24 mouse cellular contexts compared by ENCODE assay signal in genomic region chr7:73319994-73320393, GRCm38 (mm10). TPM values are rescaled to one million over a fixed set of nuclear protein-coding genes. Genes with fewer than 3 reads are reported as not detected.
A peak's percentile ranks its signal among the peaks of the same experiment; 100 is the strongest.
DNase-seq lines count a peak whose midpoint lies in the region; ATAC-seq and TF ChIP-seq lines count a peak whose summit lies in the region.
"Had no signal": no experiment of that assay in that cellular context is flagged by ENCODE, and none has a peak within 500 bp of the region (broad histone marks: within the 10 kb centered on the region; RNA-seq: fewer than 3 reads in every experiment).

No protein-coding gene starts in this region.

- H3K9ac ChIP-seq in forebrain, postnatal 0 days, result no peak overlapping the region
- H3K9ac ChIP-seq in embryonic facial prominence, embryonic 14.5 days (ENCODE audit: low read depth, low read length), result no peak overlapping the region
- no peak overlapping the region for H3K9ac ChIP-seq in heart, embryonic 12.5 days
- no peak overlapping the region for H3K9ac ChIP-seq in midbrain, embryonic 15.5 days
- H3K9ac ChIP-seq: hindbrain, embryonic 13.5 days; kidney, embryonic 15.5 days; liver, embryonic 15.5 days; stomach, embryonic 15.5 days had no signal

- 83% methylated on average over 7 of the region's 7 CpGs for WGBS in forebrain, embryonic 10.5 days
- 58% methylated on average over 7 of the region's 7 CpGs for WGBS in forebrain, postnatal 0 days
- 35% methylated on average over 7 of the region's 7 CpGs for WGBS in embryonic facial prominence, embryonic 14.5 days
- 33% methylated on average over 7 of the region's 7 CpGs for WGBS in heart, embryonic 12.5 days
- WGBS in midbrain, embryonic 15.5 days, result 79% methylated on average over 7 of the region's 7 CpGs

- no peaks in the 10 kb centered on the region for H3K36me3 ChIP-seq in forebrain, embryonic 10.5 days (replicated peaks)
- no peaks in the 10 kb centered on the region for H3K36me3 ChIP-seq in forebrain, postnatal 0 days (ENCODE audit: insufficient read depth)
- no peaks in the 10 kb centered on the region for H3K36me3 ChIP-seq in embryonic facial prominence, embryonic 14.5 days (ENCODE audit: control insufficient read depth, insufficient read depth, low read length)
- no peaks in the 10 kb centered on the region for H3K36me3 ChIP-seq in heart, embryonic 12.5 days
- H3K36me3 ChIP-seq in midbrain, embryonic 15.5 days (replicated peaks), result no peaks in the 10 kb centered on the region
- H3K36me3 ChIP-seq: hindbrain, embryonic 13.5 days; kidney, embryonic 15.5 days; liver, embryonic 15.5 days; stomach, embryonic 15.5 days had no signal

- no peak for ATAC-seq in forebrain, postnatal 0 days
- peak; percentile 67 for ATAC-seq in embryonic facial prominence, embryonic 14.5 days (ENCODE audit: low read depth)
- peak; percentile 53; the same call in 1 of the 2 replicates for ATAC-seq in heart, embryonic 12.5 days (ENCODE audit: insufficient number of reproducible peaks, low FRiP score)
- no peak for ATAC-seq in midbrain, embryonic 15.5 days (replicated peaks)
- ATAC-seq: intestine, embryonic 16.5 days; midbrain, embryonic 16.5 days had no signal

- peaks cover 7% of the 10 kb centered on the region for H3K9me3 ChIP-seq in forebrain, embryonic 10.5 days
- no peaks in the 10 kb centered on the region for H3K9me3 ChIP-seq in forebrain, postnatal 0 days (ENCODE audit: low read length)
- H3K9me3 ChIP-seq in embryonic facial prominence, embryonic 14.5 days (ENCODE audit: control insufficient read depth, low read length), result no peaks in the 10 kb centered on the region
- no peaks in the 10 kb centered on the region for H3K9me3 ChIP-seq in heart, embryonic 12.5 days (replicated peaks)
- no peaks in the 10 kb centered on the region for H3K9me3 ChIP-seq in midbrain, embryonic 15.5 days
- H3K9me3 ChIP-seq: hindbrain, embryonic 13.5 days; kidney, embryonic 15.5 days; liver, embryonic 15.5 days; megakaryocyte, embryonic 14.5 days; stomach, embryonic 15.5 days had no signal

- no peak overlapping the region for H3K4me3 ChIP-seq in forebrain, embryonic 10.5 days
- H3K4me3 ChIP-seq in forebrain, postnatal 0 days (ENCODE audit: low read depth, low read length), result no peak overlapping the region
- H3K4me3 ChIP-seq in embryonic facial prominence, embryonic 14.5 days (ENCODE audit: low read depth, low read length), result no peak overlapping the region
- H3K4me3 ChIP-seq in heart, embryonic 12.5 days, result no peak overlapping the region
- no peak overlapping the region for H3K4me3 ChIP-seq in midbrain, embryonic 15.5 days
- H3K4me3 ChIP-seq: hindbrain, embryonic 13.5 days; kidney, embryonic 15.5 days; liver, embryonic 15.5 days; megakaryocyte, embryonic 14.5 days; stomach, embryonic 15.5 days had no signal

- 0 out of 2 replicates have a peak overlapping the region, but pooled peaks have one; percentile 12 for H3K27ac ChIP-seq in forebrain, embryonic 10.5 days
- H3K27ac ChIP-seq in forebrain, postnatal 0 days (ENCODE audit: low read depth, low read length), result no peak overlapping the region
- 0 out of 2 replicates have a peak overlapping the region, but pooled peaks have one; percentile 4 for H3K27ac ChIP-seq in embryonic facial prominence, embryonic 14.5 days (replicated peaks; ENCODE audit: low read depth, low read length)
- no peak overlapping the region for H3K27ac ChIP-seq in heart, embryonic 12.5 days (ENCODE audit: poor library complexity, severe bottlenecking)
- no peak overlapping the region for H3K27ac ChIP-seq in midbrain, embryonic 15.5 days
- H3K27ac ChIP-seq: hindbrain, embryonic 13.5 days; kidney, embryonic 15.5 days; liver, embryonic 15.5 days; stomach, embryonic 15.5 days had no signal

- H3K27me3 ChIP-seq in forebrain, embryonic 10.5 days (ENCODE audit: poor library complexity, severe bottlenecking), result no peaks in the 10 kb centered on the region
- no peaks in the 10 kb centered on the region for H3K27me3 ChIP-seq in forebrain, postnatal 0 days (ENCODE audit: insufficient read depth, low read length)
- no peaks in the 10 kb centered on the region for H3K27me3 ChIP-seq in embryonic facial prominence, embryonic 14.5 days (replicated peaks; ENCODE audit: control insufficient read depth, insufficient read depth, low read length)
- H3K27me3 ChIP-seq in heart, embryonic 12.5 days (replicated peaks), result peaks cover 3% of the 10 kb centered on the region; the same call in 1 of the 2 replicates
- H3K27me3 ChIP-seq in midbrain, embryonic 15.5 days (replicated peaks), result no peaks in the 10 kb centered on the region
- H3K27me3 ChIP-seq: CH12.LX; hindbrain, embryonic 13.5 days; kidney, embryonic 15.5 days; liver, embryonic 15.5 days; stomach, embryonic 15.5 days had no signal

- intact Hi-C loops in heart, postnatal 36 days (cut with DNase I), result no loop called here

- no peak for TF ChIP-seq CTCF in forebrain, postnatal 0 days (IDR thresholded peaks at IDR 0.05; ENCODE audit: low read depth)

- H3K4me1 ChIP-seq in forebrain, embryonic 10.5 days, result peaks cover 16% of the 10 kb centered on the region; the same call in 1 of the 2 replicates
- H3K4me1 ChIP-seq in forebrain, postnatal 0 days (ENCODE audit: insufficient read depth), result no peaks in the 10 kb centered on the region
- H3K4me1 ChIP-seq in embryonic facial prominence, embryonic 14.5 days (ENCODE audit: control insufficient read depth, insufficient read depth, low read length), result 0 out of 2 replicates have a peak, but pooled peaks cover 5% of the 10 kb centered on the region
- H3K4me1 ChIP-seq in heart, embryonic 12.5 days (replicated peaks), result peaks cover 15% of the 10 kb centered on the region
- no peaks in the 10 kb centered on the region for H3K4me1 ChIP-seq in midbrain, embryonic 15.5 days
- H3K4me1 ChIP-seq: hindbrain, embryonic 13.5 days; liver, embryonic 15.5 days; megakaryocyte, embryonic 14.5 days; stomach, embryonic 15.5 days had no signal

- no peak for DNase-seq in forebrain, embryonic 10.5 days (ENCODE audit: extremely low spot score, low spot score)
- no peak for DNase-seq in forebrain, postnatal 0 days
- peak; percentile 72 for DNase-seq in embryonic facial prominence, embryonic 14.5 days (ENCODE audit: low spot score)
- peak; percentile 66 to 71 for DNase-seq in heart, postnatal 36 days
- no peak for DNase-seq in adrenal gland, postnatal 36 days
- no peak for DNase-seq in embryo, embryonic 11 days
- DNase-seq: adrenal gland, adult 8-10 months; cerebellum, adult 8-10 months; gastrocnemius, postnatal 36 days; layer of hippocampus, postnatal 36 days; lung, postnatal 10 days; right cerebral cortex, adult 18-20 months; spleen, adult 18-20 months; thymus, postnatal 14 days had no signal

- no peak overlapping the region for H3K4me2 ChIP-seq in forebrain, postnatal 0 days (ENCODE audit: low read depth)
- H3K4me2 ChIP-seq in embryonic facial prominence, embryonic 14.5 days (ENCODE audit: low read depth, low read length), result no peak overlapping the region
- no peak overlapping the region for H3K4me2 ChIP-seq in heart, embryonic 12.5 days
- H3K4me2 ChIP-seq in midbrain, embryonic 15.5 days, result no peak overlapping the region
- H3K4me2 ChIP-seq: hindbrain, embryonic 13.5 days; kidney, embryonic 15.5 days; liver, embryonic 15.5 days; stomach, embryonic 15.5 days had no signal

RNA-seq across cellular contexts. Expression of gene Rgma, which starts 55.3 kb away (rescaled TPM):
- 26.2 and 26.8 TPM in 2 replicates for polyA plus RNA-seq in forebrain, embryonic 10.5 days (2016; fragmentation: Nextera tagmentation; extraction: Ambion mirVana)
- total RNA-seq in forebrain, postnatal 0 days (2014; rRNA removed), result 72.2 and 96.4 TPM in 2 replicates
- 34.1 and 39.9 TPM in 2 replicates for polyA plus RNA-seq in forebrain, postnatal 0 days (2015; fragmentation: Nextera tagmentation; extraction: Ambion mirVana)
- polyA plus RNA-seq in embryonic facial prominence, embryonic 14.5 days (2014; fragmentation: Nextera tagmentation; extraction: Ambion mirVana), result 19.6 and 26.1 TPM in 2 replicates
- polyA plus RNA-seq in heart, embryonic 12.5 days (2016; fragmentation: Nextera tagmentation; extraction: Ambion mirVana), result 3.5 and 3.7 TPM in 2 replicates
- 10 to 100 TPM; 52.1 to 87.0 TPM for total RNA-seq in heart, postnatal 36 days (2021)
- 10 to 100 TPM; 10.9 to 13.7 TPM for total RNA-seq in adrenal gland, postnatal 36 days (2021)
- polyA plus RNA-seq in midbrain, embryonic 15.5 days (2015; fragmentation: Nextera tagmentation; extraction: Ambion mirVana), result 46.6 and 50.4 TPM in 2 replicates

Comparison
In these comparisons a context has a peak if more than half of its experiments do, and no peak if none do; other contexts are left out.
1. H3K27ac ChIP-seq: peak in forebrain, embryonic 10.5 days (single experiment) and embryonic facial prominence, embryonic 14.5 days (single experiment); none in forebrain, postnatal 0 days (single experiment), heart, embryonic 12.5 days (single experiment) and midbrain, embryonic 15.5 days (single experiment).
2. DNase-seq: peak in embryonic facial prominence, embryonic 14.5 days (single experiment) and heart, postnatal 36 days (2 of 2); none in forebrain, embryonic 10.5 days (single experiment), forebrain, postnatal 0 days (single experiment), adrenal gland, postnatal 36 days (0 of 2) and embryo, embryonic 11 days (single experiment).
3. ATAC-seq: peak in embryonic facial prominence, embryonic 14.5 days (single experiment) and heart, embryonic 12.5 days (single experiment); none in forebrain, postnatal 0 days (single experiment) and midbrain, embryonic 15.5 days (single experiment).